Mouse (Mus musculus) MEL (cell line): ENCODE measurements at regions not wholly inside any gene's neighbourhood (a gene's known extent, or its start where the extent isn't known, plus 50 kb on each side); places are given as distances from the start of the nearest gene placed in this dataset.

Experiments used
- DNase-seq: peaks from one replicate; pipeline ENCODE4 v3.0.0; 2011; ENCODE audit warnings: low read depth, low spot score
- H3K27ac ChIP-seq: 2 replicates; pipeline ENCODE4 v1.5.1; 2012; ENCODE audit warnings: low read depth, mild to moderate bottlenecking, control low read depth, low read length, moderate library complexity; ENCODE audit not compliant: control insufficient read depth
- H3K27me3 ChIP-seq, 2 experiments: fragments of 150-350 bp in 1 of 2; sonication (generic) in 1 of 2; 2 replicates each; pipeline ENCODE4 v1.6.1; 2012; ENCODE audit warnings: low read length in 2 of 2, mild to moderate bottlenecking in 2 of 2, improper control_type of control experiment in 1 of 2, moderate library complexity in 1 of 2; ENCODE audit not compliant: insufficient read depth in 2 of 2, control insufficient read depth in 1 of 2
- H3K36me3 ChIP-seq, 2 experiments: 2 replicates each; pipeline ENCODE4 v1.6.1; 2012 to 2014; ENCODE audit warnings: low read length in 2 of 2, improper control_type of control experiment in 1 of 2, inconsistent platforms in 1 of 2, mild to moderate bottlenecking in 1 of 2; ENCODE audit not compliant: insufficient read depth in 2 of 2, control insufficient read depth in 1 of 2
- H3K4me1 ChIP-seq, 2 experiments: fragments of 150-350 bp in 1 of 2; sonication (generic) in 1 of 2; 2 replicates each; pipeline ENCODE4 v1.6.1; 2012; ENCODE audit warnings: low read length in 2 of 2, improper control_type of control experiment in 1 of 2, mild to moderate bottlenecking in 1 of 2; ENCODE audit not compliant: insufficient read depth in 2 of 2, control insufficient read depth in 1 of 2
- H3K4me3 ChIP-seq, 2 experiments: fragments of 150-350 bp in 1 of 2; sonication (generic) in 1 of 2; 2 replicates each; pipeline ENCODE4 v1.5.1; 2012; ENCODE audit warnings: low read depth in 2 of 2, low read length in 2 of 2, mild to moderate bottlenecking in 2 of 2, moderate library complexity in 2 of 2, control low read depth in 1 of 2, improper control_type of control experiment in 1 of 2; ENCODE audit not compliant: control insufficient read depth in 1 of 2, insufficient read depth in 1 of 2
- H3K79me2 ChIP-seq: 2 replicates; pipeline ENCODE4 v1.6.1; 2012; ENCODE audit warnings: mild to moderate bottlenecking, low read length, moderate library complexity; ENCODE audit not compliant: control insufficient read depth, poor library complexity, insufficient read depth
- H3K9ac ChIP-seq: 2 replicates; pipeline ENCODE4 v1.6.1; 2012; ENCODE audit warnings: low read depth, mild to moderate bottlenecking, control low read depth, low read length, moderate library complexity; ENCODE audit not compliant: control insufficient read depth, poor library complexity, severe bottlenecking
- H3K9me3 ChIP-seq: fragments of 150-350 bp; sonication (generic); replicated peaks from 2 replicates; pipeline ENCODE4 v1.6.1; 2012; ENCODE audit warnings: mild to moderate bottlenecking, low read length, improper control_type of control experiment, moderate library complexity; ENCODE audit not compliant: insufficient read depth
- BHLHE40 ChIP-seq: IDR thresholded peaks from 2 replicates; pipeline ENCODE4 v1.6.1; 2012; ENCODE audit warnings: low read depth, mild to moderate bottlenecking, inconsistent platforms, low read length, improper control_type of control experiment, borderline replicate concordance
- CHD1 ChIP-seq: IDR thresholded peaks from 2 replicates; pipeline ENCODE4 v1.6.1; 2012; ENCODE audit warnings: low read depth, mild to moderate bottlenecking, inconsistent platforms, low read length, improper control_type of control experiment
- CHD2 ChIP-seq: IDR thresholded peaks from 2 replicates; pipeline ENCODE4 v1.6.1; 2011; ENCODE audit warnings: low read length, improper control_type of control experiment
- E2F4 ChIP-seq: IDR thresholded peaks from 2 replicates; pipeline ENCODE4 v1.6.1; 2011; ENCODE audit warnings: low read depth, low read length, improper control_type of control experiment, borderline replicate concordance
- GABPA ChIP-seq: IDR thresholded peaks from 2 replicates; pipeline ENCODE4 v1.6.1; 2012; ENCODE audit warnings: low read depth, mild to moderate bottlenecking, inconsistent platforms, low read length, improper control_type of control experiment, moderate library complexity
- GATA1 ChIP-seq: IDR thresholded peaks from 2 replicates; pipeline ENCODE4 v1.6.1; 2011; ENCODE audit warnings: low read depth, low read length, improper control_type of control experiment
- HCFC1 ChIP-seq: IDR thresholded peaks from 2 replicates; pipeline ENCODE4 v1.6.1; 2012; ENCODE audit warnings: low read depth, mild to moderate bottlenecking, inconsistent platforms, low read length, improper control_type of control experiment, moderate library complexity
- MAFK ChIP-seq: IDR thresholded peaks from 2 replicates; pipeline ENCODE4 v1.6.1; 2011; ENCODE audit warnings: low read depth, mild to moderate bottlenecking, low read length, improper control_type of control experiment, borderline replicate concordance
- MXI1 ChIP-seq: IDR thresholded peaks from 2 replicates; pipeline ENCODE4 v1.6.1; 2011; ENCODE audit warnings: mild to moderate bottlenecking, low read depth, low read length, improper control_type of control experiment
- MYB ChIP-seq: IDR thresholded peaks from 2 replicates; pipeline ENCODE4 v1.6.1; 2011; ENCODE audit warnings: mild to moderate bottlenecking, low read depth, low read length, improper control_type of control experiment
- NRF1 ChIP-seq: IDR thresholded peaks from 2 replicates; pipeline ENCODE4 v1.6.1; 2014; ENCODE audit warnings: low read depth, mild to moderate bottlenecking, inconsistent platforms, low read length, improper control_type of control experiment, moderate library complexity; ENCODE audit not compliant: poor library complexity, insufficient read depth, severe bottlenecking
- POLR2AphosphoS5 ChIP-seq: IDR thresholded peaks from 2 replicates; pipeline ENCODE4 v1.6.1; 2012; ENCODE audit warnings: low read depth, borderline replicate concordance, mild to moderate bottlenecking, inconsistent platforms, low read length, moderate library complexity, mixed read lengths
- RAD21 ChIP-seq: IDR thresholded peaks from 2 replicates; pipeline ENCODE4 v1.6.1; 2011; ENCODE audit warnings: mild to moderate bottlenecking, low read depth, low read length, improper control_type of control experiment
- RCOR1 ChIP-seq: IDR thresholded peaks from 2 replicates; pipeline ENCODE4 v1.6.1; 2012; ENCODE audit warnings: low read depth, mild to moderate bottlenecking, inconsistent platforms, low read length, improper control_type of control experiment
- SMC3 ChIP-seq: IDR thresholded peaks from 2 replicates; pipeline ENCODE4 v1.6.1; 2011; ENCODE audit warnings: low read depth, low read length, improper control_type of control experiment
- TAL1 ChIP-seq: IDR thresholded peaks from 2 replicates; pipeline ENCODE4 v1.6.1; 2012; ENCODE audit warnings: mild to moderate bottlenecking, inconsistent platforms, low read length, moderate library complexity, mixed read lengths
- UBTF ChIP-seq: IDR thresholded peaks from 2 replicates; pipeline ENCODE4 v1.6.1; 2012; ENCODE audit warnings: low read depth, mild to moderate bottlenecking, inconsistent platforms, low read length, improper control_type of control experiment, moderate library complexity, borderline replicate concordance; ENCODE audit not compliant: insufficient read depth
- ZC3H11A ChIP-seq: IDR thresholded peaks from 2 replicates; pipeline ENCODE4 v1.6.1; 2012; ENCODE audit warnings: low read depth, mild to moderate bottlenecking, inconsistent platforms, low read length, improper control_type of control experiment

DNA sequence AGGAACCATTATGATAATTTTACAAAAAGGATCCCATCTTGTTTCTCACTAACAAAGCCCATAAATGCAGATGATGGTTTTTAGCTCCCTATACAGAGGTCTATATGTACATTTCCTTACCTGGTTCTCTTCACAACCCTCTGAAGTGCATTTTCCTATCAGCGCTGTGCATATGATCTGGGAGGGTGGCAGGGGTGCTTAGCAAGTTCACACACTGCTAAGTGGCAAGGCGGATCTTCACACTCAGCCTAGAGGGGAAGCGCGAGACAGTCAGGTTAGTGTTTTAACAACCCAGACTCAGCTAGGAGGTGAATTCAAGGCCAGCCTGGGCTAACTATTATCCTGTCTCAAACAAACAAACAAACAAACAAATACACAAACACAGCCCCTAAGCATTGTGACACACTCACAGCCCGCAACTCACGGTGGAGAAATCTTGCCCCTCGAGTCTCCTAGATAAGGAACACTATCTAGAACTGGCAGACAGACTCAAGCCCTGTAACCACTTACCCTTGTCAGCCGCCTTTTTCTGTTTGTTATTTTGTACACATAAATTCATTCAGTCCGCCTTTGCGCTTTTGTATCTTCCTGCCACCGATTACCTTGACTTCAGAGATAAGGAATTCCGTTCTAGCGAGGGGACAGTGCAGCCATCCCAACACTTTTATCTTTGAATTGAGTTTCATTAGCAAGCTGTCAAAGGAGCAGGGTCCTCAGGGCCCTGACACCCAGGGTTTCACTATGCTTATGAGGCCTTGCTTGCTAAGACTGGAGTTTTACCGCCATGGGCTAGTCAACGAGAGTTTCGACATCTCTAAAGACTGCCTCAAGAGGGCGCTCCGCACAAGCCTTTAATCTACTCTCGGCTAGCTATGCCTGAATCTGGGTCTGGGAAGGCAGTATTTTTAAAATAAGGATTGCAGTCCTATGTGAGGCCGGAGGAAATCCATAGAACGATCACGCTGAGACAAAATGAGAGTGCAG lies 53.0 kb upstream of the Tiam2 start (continued):
- TF ChIP-seq MYB: no peak
- no peak for TF ChIP-seq GABPA
- no peak for TF ChIP-seq CHD2
- no peak for TF ChIP-seq E2F4
- TF ChIP-seq BHLHE40: no peak
- TF ChIP-seq GATA1: peak; percentile 78
- peak; percentile 16; the same call in 1 of the 2 replicates for TF ChIP-seq ZC3H11A
- peak; percentile 64 for TF ChIP-seq TAL1
- no peak for TF ChIP-seq UBTF
- TF ChIP-seq SMC3: peak; percentile 51
- peak; percentile 86 for TF ChIP-seq RCOR1
- 0 out of 2 replicates have a peak, but pooled peaks have one; percentile 40 for TF ChIP-seq MXI1
- TF ChIP-seq CHD1: no peak
- TF ChIP-seq NRF1: no peak
- peak; percentile 63 for TF ChIP-seq RAD21

DNA sequence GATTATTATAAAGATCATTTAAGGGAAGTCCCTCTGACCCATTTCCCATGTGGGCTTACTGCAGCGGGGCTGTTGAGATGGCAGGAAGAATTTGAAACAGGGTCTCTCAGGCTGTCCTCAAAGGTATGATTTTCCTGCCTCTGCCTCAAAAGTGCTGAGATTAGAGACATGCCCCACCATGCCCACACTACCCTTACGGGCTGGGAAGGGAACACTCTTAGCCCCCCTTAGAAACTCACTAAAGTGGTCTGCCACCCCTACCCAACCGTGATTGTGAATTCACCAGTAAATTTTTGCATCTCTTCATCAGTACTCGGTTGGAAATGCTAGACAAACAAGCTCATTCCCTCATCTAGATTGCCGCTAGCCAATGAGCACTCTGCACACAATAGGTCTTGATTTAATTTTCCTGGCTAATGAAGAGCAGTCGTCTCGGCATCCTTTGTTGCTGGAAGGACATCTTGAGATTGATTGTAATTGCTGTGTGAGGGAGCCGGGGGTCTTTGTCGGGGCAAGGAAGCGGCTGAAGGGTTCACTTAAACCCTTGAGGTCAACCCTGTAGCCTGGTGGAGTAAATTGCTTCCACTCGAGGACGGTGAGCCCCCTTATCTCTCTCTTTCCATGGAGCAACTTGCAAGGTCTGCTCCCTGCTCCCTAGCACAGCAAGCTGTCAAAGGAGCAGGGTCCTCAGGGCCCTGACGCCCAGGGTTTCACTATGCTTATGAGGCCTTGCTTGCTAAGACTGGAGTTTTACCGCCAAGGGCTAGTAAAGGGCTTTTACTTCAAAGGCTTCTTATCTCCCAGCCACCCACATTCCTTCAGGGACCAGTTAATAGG lies 51.7 kb upstream of the Tiam2 start:
- TF ChIP-seq MXI1: no peak
- no peak for TF ChIP-seq MAFK
- TF ChIP-seq GABPA: no peak
- TF ChIP-seq HCFC1: no peak
- no peak for TF ChIP-seq POLR2AphosphoS5
- TF ChIP-seq TAL1: no peak
- no peak for TF ChIP-seq CHD1
- no peak for TF ChIP-seq SMC3
- Histone ChIP-seq H3K9me3 (no peaks in the 10 kb centered on the region), H3K9ac (peak overlapping the region; percentile 47; the same call in 1 of the 2 replicates), H3K4me3 (peak overlapping the region in 1 of 2 experiments; percentile 44; a peak in 2 of 4 replicates), H3K4me1 (peaks cover 0 to 8% of the 10 kb centered on the region in 2 experiments; a peak in 2 of 4 replicates), H3K79me2 (no peaks in the 10 kb centered on the region), H3K27ac (no peak overlapping the region), H3K27me3 (no peaks in the 10 kb centered on the region), H3K36me3 (peaks cover 0 to 4% of the 10 kb centered on the region in 2 experiments; a peak in 2 of 4 replicates)
- DNase-seq: peak; percentile 23
